Mouse (Mus musculus): ENCODE data around the gene BC030500.

Gene BC030500

DNA sequence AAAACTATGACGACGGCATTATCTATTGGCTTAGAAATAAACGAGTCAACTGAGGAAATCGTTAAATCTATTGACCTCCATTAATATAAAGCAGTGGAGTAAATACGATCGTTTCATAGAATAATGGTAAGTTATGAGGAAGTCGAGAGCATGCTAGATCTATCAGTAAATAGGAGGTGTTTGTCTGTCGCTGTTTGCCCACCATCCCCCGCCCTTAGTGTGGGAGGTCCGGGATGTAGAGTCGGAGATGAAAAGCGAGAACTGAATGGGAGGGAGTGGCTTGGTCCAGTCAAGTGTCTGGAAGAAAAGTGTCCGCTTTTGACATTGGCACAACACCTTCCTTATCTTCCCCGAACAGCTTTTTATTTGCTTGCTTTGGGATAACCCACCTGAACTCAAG lies at the start of gene BC030500:
Gene BC030500, plus strand, starts transcription at position 79 of the 400 bp plus-strand sequence.
- no peak for DNase-seq

DNA sequence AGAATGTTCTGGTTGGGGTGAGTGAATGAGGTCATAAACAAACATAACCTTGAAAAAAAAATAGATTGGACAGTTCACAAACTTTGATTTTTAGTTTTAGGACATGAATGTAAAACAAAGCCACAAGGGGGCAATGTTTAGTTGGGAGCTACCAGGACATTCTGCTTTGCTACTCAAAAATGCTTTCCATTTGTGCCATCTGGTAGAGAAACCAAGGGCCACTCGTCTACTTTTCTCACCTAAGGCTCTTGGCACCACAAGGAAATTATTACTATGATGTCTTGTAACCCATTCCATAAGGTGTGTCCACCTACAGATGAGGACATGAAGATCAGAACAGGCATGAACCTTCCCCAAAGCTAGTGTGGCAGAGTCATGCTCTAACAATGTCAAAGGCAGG lies 25.1 kb upstream of the BC030500 start:
- DNase-seq = no peak

DNA sequence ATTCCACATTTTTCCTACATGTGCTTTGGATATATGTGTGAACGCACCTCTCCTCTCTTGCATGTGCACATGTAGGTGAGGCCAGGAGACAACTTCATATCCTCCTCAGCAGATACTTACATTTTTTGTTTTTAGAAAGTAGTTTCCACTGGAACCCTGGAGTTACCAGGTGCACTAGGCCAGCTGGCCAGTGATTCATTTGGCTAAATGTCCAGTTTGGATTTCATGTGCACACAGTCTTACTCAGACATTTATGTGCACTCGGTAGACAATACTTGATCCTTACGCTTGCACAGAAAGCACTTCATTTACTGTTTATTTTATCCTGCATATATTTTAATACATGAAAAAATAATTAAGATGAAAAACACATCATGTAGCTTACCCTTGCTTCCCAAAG lies 21.0 kb upstream of the BC030500 start:
- DNase-seq = no peak

DNA sequence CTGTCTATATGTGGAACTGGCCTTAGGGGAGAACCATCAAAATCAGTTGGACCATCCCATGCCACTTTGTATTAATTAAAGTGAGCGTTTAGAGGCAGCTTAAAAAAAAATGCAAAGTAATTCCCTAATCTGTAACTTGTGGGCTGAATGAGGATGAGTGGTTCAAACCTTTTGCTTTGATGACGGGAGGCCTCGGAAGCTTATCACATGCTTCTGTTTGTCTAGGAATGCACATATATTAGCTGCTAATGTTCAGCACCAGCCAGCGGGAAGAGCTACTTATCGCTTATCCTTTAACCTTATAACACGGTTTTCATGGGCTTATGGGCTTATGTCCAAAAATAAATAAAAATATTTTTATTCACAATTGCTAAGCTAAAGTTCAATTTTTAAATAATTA lies 15.6 kb upstream of the BC030500 start:
- no peak for DNase-seq

DNA sequence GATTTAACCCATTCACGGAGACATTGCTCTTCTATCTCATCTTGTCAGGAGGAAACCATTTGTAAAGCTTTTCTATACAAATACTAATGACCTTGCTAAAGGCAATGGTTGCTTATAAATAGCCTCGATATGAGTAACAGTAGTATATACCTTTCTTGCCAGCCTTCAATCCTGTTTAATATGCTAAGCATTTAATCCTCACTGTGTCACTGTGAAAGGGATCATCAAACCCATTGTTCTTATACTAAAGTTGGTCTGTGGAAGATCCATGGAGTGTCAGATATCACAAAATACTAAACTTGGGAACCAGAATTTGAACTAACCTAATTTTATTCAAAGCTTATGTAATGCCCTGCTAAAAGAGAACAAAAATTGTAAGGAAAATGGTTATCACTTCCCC lies 7.1 kb upstream of the BC030500 start:
- no peak for DNase-seq

DNA sequence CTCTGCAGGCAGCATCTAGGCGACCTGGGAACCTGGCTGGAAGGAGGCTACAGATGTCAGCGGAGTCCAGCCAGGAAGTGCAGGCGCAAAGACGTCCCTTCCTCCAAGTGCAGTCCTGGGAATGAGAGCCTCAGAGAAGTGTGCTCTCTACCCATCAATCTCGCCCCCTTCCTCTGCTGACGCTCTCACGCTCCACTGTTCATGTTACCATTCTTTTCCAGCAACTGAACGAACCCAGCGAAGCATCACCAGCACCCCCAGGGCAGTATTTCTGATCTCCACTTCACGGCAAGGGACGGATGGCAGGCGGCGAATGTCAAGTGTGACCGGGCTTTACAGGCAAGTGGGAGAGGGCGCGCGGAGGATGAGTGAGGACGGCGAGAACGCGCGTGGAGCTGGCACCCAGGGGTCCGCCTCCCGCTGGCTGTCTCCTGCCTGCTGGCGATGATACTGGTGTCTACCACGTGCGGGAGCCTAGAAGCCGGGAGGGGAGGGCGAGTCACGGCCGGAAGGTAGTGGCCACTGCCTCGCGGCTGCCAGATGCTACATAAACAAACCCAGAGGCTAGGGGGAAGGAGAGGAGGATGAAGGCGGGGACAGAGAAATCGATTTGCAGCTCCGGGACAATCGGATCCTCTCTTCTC lies 763 bp downstream of the BC030500 start, which contains the start of gene Galntl6:
Gene Galntl6, minus strand, starts transcription at position 445 of the 644 bp plus-strand sequence.
- DNase-seq = no peak

DNA sequence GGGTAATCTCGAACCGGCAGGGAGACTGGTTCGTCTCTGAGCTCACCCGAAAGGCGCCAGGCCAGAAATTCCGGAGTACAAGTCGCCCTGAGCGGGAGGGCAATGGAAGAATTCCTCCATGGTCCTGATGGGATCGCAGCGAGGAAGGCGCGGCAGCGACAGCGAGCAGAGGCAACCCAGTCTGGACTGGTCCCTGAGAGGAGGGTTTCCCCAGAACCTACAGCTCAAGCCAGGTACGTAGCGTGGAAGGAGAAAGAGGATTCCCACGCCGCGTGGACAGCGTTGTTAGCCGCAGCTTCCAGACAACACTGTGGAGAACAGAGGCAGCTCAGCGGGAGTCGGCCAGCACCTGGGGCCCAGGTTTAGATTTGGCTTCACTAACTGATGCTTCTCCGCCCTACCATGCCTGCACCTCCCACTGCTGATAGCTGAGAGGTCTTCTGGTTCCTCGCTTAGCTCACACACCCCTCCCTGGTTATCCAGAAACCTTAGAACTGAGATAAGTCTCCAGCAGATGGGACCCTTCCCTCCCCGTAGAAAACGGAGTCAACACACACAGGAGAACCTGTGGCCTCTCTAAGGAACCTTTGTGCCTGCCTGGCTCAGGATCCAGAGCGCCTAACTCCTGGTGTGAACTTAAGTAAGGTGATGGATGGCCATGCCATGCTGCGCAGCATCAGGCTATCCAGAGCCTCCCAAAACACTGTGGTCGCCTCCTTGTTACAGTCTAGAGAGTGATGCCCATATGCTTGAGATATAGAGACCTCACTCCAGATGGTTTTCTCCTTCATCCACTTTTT lies 1.5 kb downstream of the BC030500 start:
- no peak for DNase-seq

DNA sequence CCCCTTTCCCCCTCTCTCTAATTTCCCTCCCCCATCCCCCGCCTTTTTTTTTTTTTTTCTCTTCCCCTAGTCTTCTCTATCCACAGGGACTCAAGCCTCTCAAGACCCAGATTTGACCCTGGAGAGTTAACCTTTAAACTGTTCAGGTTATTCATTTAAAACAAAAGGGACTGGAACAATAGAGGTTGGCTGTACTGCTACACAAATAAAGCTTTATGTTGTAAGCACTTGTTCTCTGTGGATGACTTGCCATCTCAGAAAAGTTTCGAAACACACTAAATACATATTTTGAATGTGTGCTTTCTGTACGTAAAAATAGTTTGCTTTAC lies 2.0 kb downstream of the BC030500 start:
- DNase-seq = no peak

DNA sequence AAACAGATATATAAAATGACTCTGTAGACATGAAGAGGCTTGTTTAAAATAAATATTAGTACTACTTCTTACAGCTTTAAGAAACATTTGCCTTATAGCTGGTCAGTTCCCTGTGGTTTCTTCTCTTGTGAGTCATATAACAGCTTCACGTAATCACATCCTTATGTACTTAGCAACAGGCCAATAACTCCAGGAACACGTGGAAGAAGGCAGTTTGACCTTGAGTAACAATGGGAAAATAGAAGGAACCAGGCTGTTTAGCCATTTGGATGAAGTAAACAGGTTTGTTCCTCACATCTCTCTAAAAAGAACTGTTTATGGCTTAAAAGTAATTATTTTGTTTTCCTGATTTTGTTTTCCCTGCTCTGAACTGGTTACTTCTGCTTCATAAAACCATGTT lies 3.6 kb downstream of the BC030500 start:
- no peak for DNase-seq

DNA sequence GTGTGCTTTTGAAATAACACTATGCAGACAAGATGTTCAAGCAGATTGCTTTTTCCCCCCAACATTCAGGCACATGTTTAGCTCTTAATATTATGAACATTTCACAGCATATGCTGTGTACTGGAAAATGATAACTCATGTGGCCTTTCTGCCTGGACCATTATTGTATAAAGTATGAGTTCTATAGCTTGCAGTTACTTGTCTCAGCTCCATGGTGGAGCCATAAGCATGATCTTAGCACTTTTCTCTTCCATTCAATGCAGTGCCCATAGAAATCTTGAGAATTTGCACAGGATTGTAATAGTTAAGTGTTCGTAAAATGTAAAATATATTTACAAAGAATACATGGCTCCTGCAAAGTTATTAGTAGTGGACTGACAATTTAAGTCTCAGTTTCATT lies 19.5 kb downstream of the BC030500 start:
- DNase-seq = no peak

DNA sequence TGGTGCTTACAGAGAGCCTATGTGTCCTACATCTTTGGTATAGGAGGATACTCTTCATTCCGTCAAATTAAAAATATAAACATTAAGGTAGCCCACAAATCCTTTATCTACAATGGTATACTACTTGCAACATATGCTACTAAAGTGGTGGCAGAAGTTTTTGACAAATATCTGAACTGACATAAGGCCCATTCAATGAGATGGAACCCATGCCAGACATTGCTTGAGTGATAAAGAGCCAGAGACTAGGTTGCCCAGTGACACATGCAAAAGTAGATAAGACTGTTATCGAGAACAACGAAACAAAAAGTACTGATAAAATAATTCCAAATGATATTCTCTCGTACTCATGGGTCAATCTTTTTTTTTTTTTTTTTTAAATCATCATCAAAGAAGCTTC lies 32.2 kb downstream of the BC030500 start:
- DNase-seq = no peak

DNA sequence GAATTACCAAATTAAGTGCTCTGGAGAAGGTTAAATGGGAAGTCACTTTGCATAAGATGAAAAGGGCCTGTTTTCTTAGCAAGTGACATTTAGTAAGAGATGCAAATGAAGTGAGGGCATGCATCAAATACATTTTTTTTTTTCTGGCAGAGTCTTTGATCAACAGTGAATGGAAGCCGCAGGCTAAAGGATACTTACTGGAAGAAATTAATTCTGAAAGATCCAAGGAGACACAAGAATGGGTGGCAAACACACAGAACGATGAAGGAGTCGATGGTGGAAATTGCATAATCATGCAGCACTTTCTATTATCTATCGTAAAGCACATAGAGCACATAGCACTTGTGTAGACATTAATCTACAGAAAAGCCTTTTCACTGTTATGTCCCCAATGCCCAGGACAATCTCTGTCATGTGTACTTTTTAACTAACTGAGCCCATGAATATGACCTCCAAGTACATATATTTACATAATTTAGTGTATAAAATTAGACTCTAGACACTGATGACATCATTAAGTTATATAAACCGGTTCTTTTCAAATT lies 45.7 kb downstream of the BC030500 start:
- no peak for DNase-seq

Data from thymus, postnatal 14 days (tissue).